Mouse (Mus musculus) MEL (cell line): Measurements from ENCODE around the gene Ciao2a.

Source experiments
- CHD1 ChIP-seq: IDR thresholded peaks from 2 replicates; pipeline ENCODE4 v1.6.1; 2012; ENCODE audit warnings: low read depth, mild to moderate bottlenecking, inconsistent platforms, low read length, improper control_type of control experiment
- CTCF ChIP-seq, 3 experiments: IDR thresholded peaks in 2 of 3; conservative IDR thresholded peaks in 1 of 3; 2 replicates each; pipeline ENCODE4 v1.5.1; 2011 to 2012; ENCODE audit warnings: low read length in 3 of 3, low read depth in 2 of 3, mild to moderate bottlenecking in 2 of 3, improper control_type of control experiment in 1 of 3, inconsistent platforms in 1 of 3, mixed read lengths in 1 of 3, moderate library complexity in 1 of 3; ENCODE audit not compliant: control insufficient read depth in 1 of 3, insufficient read depth in 1 of 3, poor library complexity in 1 of 3, severe bottlenecking in 1 of 3
- E2F4 ChIP-seq: IDR thresholded peaks from 2 replicates; pipeline ENCODE4 v1.6.1; 2011; ENCODE audit warnings: low read depth, low read length, improper control_type of control experiment, borderline replicate concordance
- EP300 ChIP-seq, 2 experiments: IDR thresholded peaks; 2 replicates each; pipeline ENCODE4 v1.6.1; 2011; ENCODE audit warnings: improper control_type of control experiment in 2 of 2, low read length in 2 of 2, low read depth in 1 of 2, mild to moderate bottlenecking in 1 of 2
- GATA1 ChIP-seq: IDR thresholded peaks from 2 replicates; pipeline ENCODE4 v1.6.1; 2011; ENCODE audit warnings: low read depth, low read length, improper control_type of control experiment
- POLR2A ChIP-seq, 2 experiments: IDR thresholded peaks; 2 replicates each; pipeline ENCODE4 v1.6.1; 2011 to 2012; ENCODE audit warnings: low read length in 2 of 2, mild to moderate bottlenecking in 2 of 2, control low read depth in 1 of 2, improper control_type of control experiment in 1 of 2, low read depth in 1 of 2, moderate library complexity in 1 of 2; ENCODE audit not compliant: control insufficient read depth in 1 of 2, insufficient read depth in 1 of 2, poor library complexity in 1 of 2
- RAD21 ChIP-seq: IDR thresholded peaks from 2 replicates; pipeline ENCODE4 v1.6.1; 2011; ENCODE audit warnings: mild to moderate bottlenecking, low read depth, low read length, improper control_type of control experiment

DNA sequence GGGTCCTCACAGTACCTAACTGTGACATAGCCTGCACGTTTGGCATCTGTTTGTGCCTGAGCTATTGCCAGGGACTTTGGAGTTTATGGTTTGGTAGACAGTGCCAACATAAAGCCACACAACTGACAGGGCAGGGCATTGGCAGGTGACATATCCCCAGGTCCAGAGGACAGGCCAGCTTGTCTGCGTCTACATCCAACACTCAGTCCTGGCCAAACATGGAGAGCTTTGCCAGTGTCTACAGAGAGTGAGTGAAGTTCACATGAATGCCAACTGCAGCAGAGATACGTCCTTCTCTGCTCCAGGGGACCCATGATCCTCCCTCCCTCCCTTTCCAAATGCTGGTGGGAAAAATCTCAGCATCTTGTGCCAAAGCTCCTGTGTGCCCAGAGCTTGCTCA is 42.2 kb upstream of the Ciao2a start:
- TF ChIP-seq E2F4: no peak
- no peak for TF ChIP-seq CTCF (IDR thresholded peaks at IDR 0.05 in 2 of 3, conservative IDR thresholded peaks at IDR 0.05 in 1 of 3; ENCODE audit: control insufficient read depth in 1 of 3, insufficient read depth in 1 of 3, low read depth in 2 of 3, low read length in 3 of 3, poor library complexity in 1 of 3, severe bottlenecking in 1 of 3)
- TF ChIP-seq POLR2A (IDR thresholded peaks at IDR 0.05; ENCODE audit: control insufficient read depth in 1 of 2, insufficient read depth in 1 of 2, low read depth in 1 of 2, low read length in 2 of 2, poor library complexity in 1 of 2): no peak
- TF ChIP-seq EP300 (IDR thresholded peaks at IDR 0.05; ENCODE audit: low read depth in 1 of 2, low read length in 2 of 2): no peak
- TF ChIP-seq GATA1: no peak
- no peak for TF ChIP-seq RAD21
- TF ChIP-seq CHD1: no peak
